Mouse (Mus musculus): Measurements from ENCODE around the gene Mrpl22. TPM values are rescaled to one million over a fixed set of nuclear protein-coding genes. Genes with fewer than 3 reads are reported as not detected.
"Not testable (repeated sequence)": the region's sequence is repeated elsewhere in the genome, so short reads cannot be mapped to it uniquely, and the experiment has no call there.

The Mrpl22 gene
- total RNA-seq, 2 experiments from 2014 or later = 35.6 to 45.8 TPM

GRCm38 (mm10) chr11:58193326-58193725, 21.9 kb downstream of the Mrpl22 start:
- H3K27ac ChIP-seq = peak overlapping the region; percentile 78
- intact Hi-C loops (cut with DNase I) = loop anchor here (2.0 kb wide), 1 partner anchor 27 kb away; no protein-coding TSS in a partner anchor
- TF ChIP-seq CTCF (IDR thresholded peaks at IDR 0.05) = no peak
- no peak overlapping the region for H3K4me3 ChIP-seq
- DNase-seq = peak; percentile 44

DNA sequence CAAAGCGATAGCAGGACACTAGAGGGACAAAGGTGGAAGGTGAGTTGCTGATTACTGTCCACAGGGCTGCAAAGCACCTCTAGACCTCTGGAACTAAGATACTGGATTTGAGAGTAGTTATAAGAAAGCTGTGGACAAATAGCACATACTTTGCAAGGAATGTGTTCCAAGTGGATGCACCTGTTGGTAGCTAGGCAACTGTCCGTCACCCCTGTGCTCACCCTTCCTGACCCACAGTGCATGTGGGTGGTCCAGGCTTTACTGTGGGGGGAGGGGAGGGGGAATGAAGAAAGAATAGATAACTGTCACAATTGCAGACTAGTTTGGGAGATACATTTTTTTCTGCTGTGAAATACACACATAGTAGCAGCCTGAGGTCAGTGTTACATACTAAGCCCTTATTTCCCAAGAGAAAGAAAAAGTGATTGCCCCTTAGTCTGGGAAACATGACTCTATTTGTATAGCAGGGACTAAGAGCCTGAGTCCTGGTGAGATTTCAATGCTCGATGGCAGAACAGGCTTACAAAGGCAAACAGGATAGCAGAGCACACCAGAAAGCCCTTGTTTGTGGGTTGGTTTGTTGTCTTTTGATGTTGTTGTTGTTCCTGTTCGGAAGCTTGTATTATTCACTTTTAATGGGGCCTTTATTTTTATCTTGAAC, 22.5 kb downstream of the Mrpl22 start:
- Histone ChIP-seq H3K27ac (peak overlapping the region; percentile 78), H3K4me3 (no peak overlapping the region)
- intact Hi-C loops (cut with DNase I) = loop anchor here (2.0 kb wide), 1 partner anchor 27 kb away; no protein-coding TSS in a partner anchor

GRCm38 (mm10) chr11:58198663-58199062, 27.2 kb downstream of the Mrpl22 start:
- intact Hi-C loops (cut with DNase I) = no loop called here
- no peak for DNase-seq
- peak overlapping the region; percentile 95 for H3K27ac ChIP-seq
- TF ChIP-seq CTCF (IDR thresholded peaks at IDR 0.05) = no peak
- H3K4me3 ChIP-seq = peak overlapping the region; percentile 95

More for the DNA sequence above, 22.5 kb downstream of the Mrpl22 start:
- no peak for TF ChIP-seq CTCF (IDR thresholded peaks at IDR 0.05)
- DNase-seq = no peak

DNA sequence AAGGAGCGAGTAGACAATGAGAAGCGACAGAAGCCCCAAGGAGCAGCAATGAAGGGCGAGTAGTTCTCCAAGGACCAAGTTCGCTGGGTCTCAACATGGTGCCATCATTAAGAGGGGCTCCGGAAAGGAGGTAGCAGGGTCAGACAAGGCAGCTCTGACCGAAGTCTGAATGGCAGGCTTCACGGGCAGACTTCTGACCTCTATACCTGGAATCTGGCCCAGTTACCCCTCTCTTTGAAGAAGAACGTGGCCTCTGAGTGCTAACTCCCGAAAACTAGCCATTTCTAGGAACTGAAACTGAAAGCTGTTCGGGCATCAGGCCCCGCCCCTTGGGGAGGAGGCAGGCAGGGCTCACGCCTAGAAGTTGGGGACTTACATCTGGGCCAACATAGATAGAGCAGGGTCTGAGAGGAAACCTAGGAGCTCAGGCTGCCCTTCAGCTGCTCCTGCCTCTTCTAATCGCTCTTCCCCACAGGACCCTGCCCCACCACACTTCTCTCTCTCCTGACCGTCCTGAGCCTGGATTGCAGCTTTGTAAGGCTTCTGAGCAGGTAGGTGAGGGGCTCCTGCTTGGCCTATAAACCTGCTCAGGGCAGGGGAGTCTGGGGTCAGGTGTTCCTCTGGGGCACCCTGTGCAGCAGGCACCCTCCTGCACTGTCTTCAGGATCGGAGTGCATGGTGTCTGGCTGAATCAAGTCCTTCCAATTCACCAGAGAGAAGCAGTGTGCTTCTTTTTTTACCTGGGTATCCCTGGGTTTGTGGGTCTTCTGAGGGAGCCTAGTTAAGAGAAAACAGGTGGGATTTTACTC, 28.0 kb downstream of the Mrpl22 start, which contains the start of the genes Igtp and Irgm2:
Igtp (plus strand) TSS at position 328 of the 809 bp plus-strand sequence.
Irgm2 (plus strand) TSS at position 390 of the 809 bp plus-strand sequence.
- peak within 1 kb of the TSS; percentile 95 for H3K27ac ChIP-seq
- peak within 1 kb of the TSS; percentile 95 for H3K4me3 ChIP-seq
- intact Hi-C loops (cut with DNase I) = not testable (repeated sequence)
- peak; percentile 85 for DNase-seq

DNA sequence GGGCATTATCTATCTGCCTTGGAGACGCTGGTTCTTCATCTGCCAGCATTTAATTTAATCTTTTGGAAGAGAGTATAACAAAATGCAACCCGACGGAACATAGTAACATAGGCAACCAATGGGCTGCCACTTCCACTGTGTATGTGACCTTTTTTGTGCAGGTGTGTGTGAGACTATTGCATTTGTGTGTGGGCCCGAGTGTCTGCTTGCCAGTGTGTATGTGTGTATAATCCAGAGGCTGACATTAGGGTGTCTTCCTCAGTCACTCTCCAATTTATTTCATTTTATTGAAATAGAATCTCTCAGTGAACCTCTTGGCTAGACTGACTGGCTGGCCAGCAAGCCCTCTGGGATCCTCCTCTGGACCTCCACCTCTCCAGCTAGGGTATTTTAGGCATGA, 28.8 kb downstream of the Mrpl22 start:
- intact Hi-C loops (cut with DNase I) = no loop called here
- no peak for TF ChIP-seq CTCF (IDR thresholded peaks at IDR 0.05)
- peak overlapping the region; percentile 95; the same call in 1 of the 2 replicates for H3K27ac ChIP-seq
- no peak for DNase-seq
- H3K4me3 ChIP-seq = peak overlapping the region; percentile 95

GRCm38 (mm10) chr11:58201052-58201451, 29.6 kb downstream of the Mrpl22 start:
- intact Hi-C loops (cut with DNase I) = no loop called here
- DNase-seq = peak; percentile 65
- H3K27ac ChIP-seq = no peak overlapping the region
- TF ChIP-seq CTCF (IDR thresholded peaks at IDR 0.05) = no peak
- peak overlapping the region; percentile 11; the same call in 1 of the 2 replicates for H3K4me3 ChIP-seq

- no peak for TF ChIP-seq CTCF (IDR thresholded peaks at IDR 0.05)
- Histone ChIP-seq H3K4me3 (no peak overlapping the region), H3K27ac (peak overlapping the region; percentile 77)
- intact Hi-C loops (cut with DNase I) = no loop called here
- DNase-seq = no peak
These were observed 38.9 kb downstream of the Mrpl22 start for GRCm38 (mm10) chr11:58210321-58210886.

DNA sequence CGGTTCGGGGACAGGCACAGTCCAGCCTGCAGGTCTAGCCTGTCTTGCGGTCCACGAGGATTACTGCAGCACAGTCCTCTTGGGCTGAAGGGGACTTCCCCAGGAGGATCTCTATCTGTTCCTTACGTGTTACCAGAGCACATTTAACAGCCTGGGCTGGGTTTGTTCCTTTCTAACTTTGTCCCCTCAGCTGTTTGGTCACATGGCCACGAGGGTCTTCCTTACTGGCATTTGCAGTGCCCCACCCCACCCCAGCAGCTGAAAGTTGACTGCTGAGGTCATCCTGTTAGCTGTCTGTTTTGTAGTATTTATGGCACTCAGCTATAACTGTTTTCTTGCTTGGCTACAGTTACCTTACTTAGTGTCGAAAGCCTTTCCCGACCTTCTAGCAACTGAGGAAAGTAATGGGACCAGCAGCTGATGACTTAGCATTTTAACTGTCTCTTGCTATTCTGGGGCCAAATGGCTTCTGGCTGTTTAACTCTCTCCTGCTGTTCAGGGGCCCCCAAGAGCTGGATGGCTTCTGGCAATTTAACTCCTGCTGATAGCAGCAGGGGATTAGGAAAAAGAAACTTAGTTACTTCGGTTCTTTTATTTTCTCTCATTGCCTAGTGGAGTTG, 39.7 kb downstream of the Mrpl22 start:
- intact Hi-C loops (cut with DNase I) = no loop called here
- peak overlapping the region; percentile 77 for H3K27ac ChIP-seq
- peak; percentile 51 for DNase-seq

GRCm38 (mm10) chr11:58211682-58212067, 40.2 kb downstream of the Mrpl22 start:
- peak overlapping the region; percentile 42 for H3K4me3 ChIP-seq
- TF ChIP-seq CTCF (IDR thresholded peaks at IDR 0.05) = no peak
- H3K27ac ChIP-seq = peak overlapping the region; percentile 77
- no peak for DNase-seq
- intact Hi-C loops (cut with DNase I) = no loop called here

More for the DNA sequence above, 39.7 kb downstream of the Mrpl22 start:
- H3K4me3 ChIP-seq = peak overlapping the region; percentile 42
- no peak for TF ChIP-seq CTCF (IDR thresholded peaks at IDR 0.05)

- H3K27ac ChIP-seq = peak overlapping the region; percentile 92
- no peak for TF ChIP-seq CTCF (IDR thresholded peaks at IDR 0.05)
- H3K4me3 ChIP-seq = peak overlapping the region; percentile 88
- DNase-seq = no peak
- intact Hi-C loops (cut with DNase I) = no loop called here
These were observed 42.3 kb downstream of the Mrpl22 start for GRCm38 (mm10) chr11:58213673-58214342.

DNA sequence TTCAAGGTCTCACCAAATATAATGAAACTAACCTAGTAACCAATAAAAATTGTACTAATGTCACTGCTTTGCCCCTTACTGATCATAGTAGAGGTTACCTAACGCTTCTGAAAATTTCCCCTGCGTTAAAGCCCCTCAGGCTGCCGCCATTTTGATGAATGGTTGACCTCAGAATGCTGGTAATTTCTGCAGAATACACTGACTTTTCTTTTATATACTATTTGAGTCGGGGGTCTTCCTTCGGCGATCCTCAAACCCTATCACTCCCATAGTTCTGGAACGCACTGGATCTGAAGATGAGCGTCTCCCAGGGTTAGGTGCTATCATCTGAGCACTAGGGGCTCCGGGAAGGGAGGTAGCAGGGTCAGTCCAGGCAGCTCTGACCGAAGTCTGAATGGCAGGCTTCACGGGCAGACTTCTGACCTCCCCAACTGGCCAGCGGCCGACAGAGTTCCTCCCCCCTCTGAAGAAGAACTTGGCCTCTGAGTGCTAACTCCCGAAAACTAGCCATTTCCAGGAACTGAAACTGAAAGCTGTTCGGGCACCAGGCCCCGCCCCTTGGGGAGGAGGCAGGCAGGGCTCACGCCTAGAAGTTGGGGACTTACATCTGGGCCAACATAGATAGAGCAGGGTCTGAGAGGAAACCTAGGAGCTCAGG, 43.1 kb downstream of the Mrpl22 start:
- DNase-seq = peak; percentile 92
- peak overlapping the region; percentile 92 for H3K27ac ChIP-seq
- intact Hi-C loops (cut with DNase I) = no loop called here
- no peak for TF ChIP-seq CTCF (IDR thresholded peaks at IDR 0.05)
- peak overlapping the region; percentile 88 for H3K4me3 ChIP-seq

DNA sequence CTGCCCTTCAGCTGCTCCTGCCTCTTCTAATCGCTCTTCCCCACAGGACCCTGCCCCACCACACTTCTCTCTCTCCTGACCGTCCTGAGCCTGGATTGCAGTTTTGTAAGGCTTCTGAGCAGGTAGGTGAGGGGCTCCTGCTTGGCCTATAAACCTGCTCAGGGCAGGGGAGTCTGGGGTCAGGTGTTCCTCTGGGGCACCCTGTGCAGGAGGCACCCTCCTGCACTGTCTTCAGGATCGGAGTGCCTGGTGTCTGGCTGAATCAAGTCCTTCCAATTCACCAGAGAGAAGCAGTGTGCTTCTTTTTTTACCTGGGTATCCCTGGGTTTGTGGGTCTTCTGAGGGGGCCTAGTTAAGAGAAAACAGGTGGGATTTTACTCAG, 43.6 kb downstream of the Mrpl22 start:
- intact Hi-C loops (cut with DNase I) = not testable (repeated sequence)
- H3K27ac ChIP-seq = peak overlapping the region; percentile 92

More for the DNA sequence above, 43.6 kb downstream of the Mrpl22 start:
- peak overlapping the region; percentile 88 for H3K4me3 ChIP-seq
- not testable (repeated sequence) for DNase-seq
